Mouse (Mus musculus): ENCODE data around the gene Arf6. TPM values are rescaled to one million over a fixed set of nuclear protein-coding genes. Genes with fewer than 3 reads are reported as not detected.

Arf6 gene
- polyA plus RNA-seq, 2 experiments: 35.7 to 45.8 TPM

DNA sequence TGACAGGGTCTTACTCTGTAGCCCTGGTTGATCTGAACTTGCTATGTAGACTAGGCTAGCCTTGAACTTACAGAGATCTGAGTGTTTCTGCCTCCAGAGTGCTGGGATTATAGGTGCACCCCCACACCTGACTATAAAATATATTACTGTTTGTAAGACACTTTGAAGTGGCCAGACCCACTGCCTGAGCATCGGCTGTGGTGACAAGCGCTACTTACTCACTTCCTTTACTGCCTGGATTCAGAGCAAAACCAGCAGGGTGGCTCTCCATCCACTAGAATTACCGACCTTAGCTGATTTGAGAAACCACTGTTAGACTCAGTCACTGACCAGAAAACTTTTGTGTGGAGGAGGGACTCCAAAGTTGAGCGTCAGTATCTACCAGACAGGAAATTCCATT, 40.0 kb downstream of the Arf6 start:
- Histone ChIP-seq H3K27me3 (ENCODE audit: control insufficient read depth, insufficient read depth, low read length) (no peaks in the 10 kb centered on the region), H3K9ac (replicated peaks) (no peak overlapping the region), H3K9me3 (ENCODE audit: control insufficient read depth, low read length) (no peaks in the 10 kb centered on the region), H3K27ac (no peak overlapping the region), H3K36me3 (replicated peaks; ENCODE audit: control insufficient read depth, insufficient read depth, low read depth) (no peaks in the 10 kb centered on the region), H3K4me3 (ENCODE audit: insufficient read depth in 1 of 2, low read depth in 2 of 2, low read length in 2 of 2) (no peak overlapping the region), H3K4me2 (ENCODE audit: low read depth) (no peak overlapping the region), H3K4me1 (replicated peaks; ENCODE audit: control insufficient read depth in 2 of 2, insufficient read depth in 2 of 2, low read length in 1 of 2) (no peaks in the 10 kb centered on the region; a peak in 1 of 4 replicates)
- 41% methylated on average over 4 of the region's 4 CpGs for WGBS (ENCODE audit: insufficient replicate concordance)
- TF ChIP-seq CTCF (IDR thresholded peaks at IDR 0.05; ENCODE audit: low read depth) (no peak), EP300 (IDR thresholded peaks at IDR 0.05; ENCODE audit: low read depth) (no peak)
- no peak for ATAC-seq (ENCODE audit: insufficient read depth)
- no peak for DNase-seq (ENCODE audit: low read depth in 3 of 3, low spot score in 3 of 3)

DNA sequence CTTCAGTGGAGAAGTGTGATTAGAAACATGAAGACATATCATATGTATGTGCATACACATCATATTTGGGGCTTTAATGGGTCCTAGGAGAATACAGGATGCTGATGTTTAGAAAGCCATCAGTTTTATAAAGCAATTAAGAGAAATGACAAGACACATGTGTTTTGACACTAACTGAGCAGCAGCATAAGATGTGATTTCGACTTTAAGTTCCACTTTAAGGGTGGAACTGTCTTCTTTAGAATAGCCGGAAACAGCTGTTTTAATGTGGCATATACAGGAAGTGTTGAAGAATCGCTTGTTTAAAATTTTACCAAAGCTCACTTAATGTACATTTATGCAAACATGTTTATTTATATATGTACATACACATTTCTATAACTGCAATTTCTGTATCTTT, 41.4 kb downstream of the Arf6 start:
- 31% methylated on average over 3 of the region's 3 CpGs for WGBS (ENCODE audit: insufficient replicate concordance)
- H3K4me2 ChIP-seq (ENCODE audit: low read depth): no peak overlapping the region
- no peaks in the 10 kb centered on the region for H3K27me3 ChIP-seq (ENCODE audit: control insufficient read depth, insufficient read depth, low read length)
- DNase-seq (ENCODE audit: low read depth in 3 of 3, low spot score in 3 of 3): no peak
- H3K4me3 ChIP-seq (ENCODE audit: insufficient read depth in 1 of 2, low read depth in 2 of 2, low read length in 2 of 2): no peak overlapping the region
- no peak overlapping the region for H3K27ac ChIP-seq
- no peaks in the 10 kb centered on the region for H3K36me3 ChIP-seq (replicated peaks; ENCODE audit: control insufficient read depth, insufficient read depth, low read depth)
- H3K9me3 ChIP-seq (ENCODE audit: control insufficient read depth, low read length): no peaks in the 10 kb centered on the region
- no peak overlapping the region for H3K9ac ChIP-seq (replicated peaks)
- TF ChIP-seq CTCF (IDR thresholded peaks at IDR 0.05; ENCODE audit: low read depth): no peak
- no peaks in the 10 kb centered on the region; a peak in 1 of 4 replicates for H3K4me1 ChIP-seq (replicated peaks; ENCODE audit: control insufficient read depth in 2 of 2, insufficient read depth in 2 of 2, low read length in 1 of 2)
- no peak for ATAC-seq (ENCODE audit: insufficient read depth)

DNA sequence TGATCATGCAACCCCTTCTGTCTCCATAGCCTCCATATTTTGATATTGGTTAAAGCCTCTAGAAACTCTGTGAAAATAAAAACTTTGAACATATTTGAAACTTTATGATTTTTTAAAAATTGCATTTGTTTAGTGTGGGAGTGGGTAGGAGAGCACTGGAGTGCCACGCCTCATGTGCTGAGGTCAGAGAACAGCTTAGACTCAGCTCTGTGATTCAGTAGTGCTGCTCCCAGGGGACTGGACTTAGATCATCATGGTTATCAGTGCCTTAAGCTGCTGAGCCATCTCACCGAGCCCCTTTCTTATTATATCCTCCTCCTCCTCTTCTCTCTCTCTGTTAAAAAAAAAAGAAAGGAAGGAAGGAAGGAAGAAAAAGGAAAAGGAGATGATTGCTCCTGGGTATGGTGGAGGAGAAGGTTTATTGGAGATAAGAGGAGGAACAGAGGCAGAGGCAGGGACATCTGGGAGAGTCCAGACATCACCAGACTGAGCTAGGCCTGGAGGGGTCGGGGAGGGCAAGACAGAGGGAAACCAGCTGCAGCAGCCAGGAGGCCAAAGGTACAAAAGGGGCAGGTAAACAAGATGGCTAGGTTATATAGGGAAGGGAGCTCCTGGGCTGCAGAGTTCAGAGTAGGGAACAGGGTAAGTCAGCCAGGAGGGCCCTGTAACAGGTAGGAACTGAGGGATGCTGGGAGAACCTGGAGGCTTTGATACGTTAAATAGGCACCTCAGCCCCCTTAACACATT, 43.0 kb downstream of the Arf6 start:
- Histone ChIP-seq H3K36me3 (replicated peaks; ENCODE audit: control insufficient read depth, insufficient read depth, low read depth) (no peaks in the 10 kb centered on the region), H3K9me3 (ENCODE audit: control insufficient read depth, low read length) (no peaks in the 10 kb centered on the region), H3K4me2 (ENCODE audit: low read depth) (no peak overlapping the region), H3K4me1 (replicated peaks; ENCODE audit: control insufficient read depth in 2 of 2, insufficient read depth in 2 of 2, low read length in 1 of 2) (no peaks in the 10 kb centered on the region; a peak in 1 of 4 replicates), H3K9ac (replicated peaks) (no peak overlapping the region), H3K27ac (no peak overlapping the region), H3K4me3 (ENCODE audit: insufficient read depth in 1 of 2, low read depth in 2 of 2, low read length in 2 of 2) (no peak overlapping the region), H3K27me3 (ENCODE audit: control insufficient read depth, insufficient read depth, low read length) (no peaks in the 10 kb centered on the region)
- ATAC-seq (ENCODE audit: insufficient read depth): no peak
- TF ChIP-seq EP300 (IDR thresholded peaks at IDR 0.05; ENCODE audit: low read depth): no peak
- TF ChIP-seq CTCF (IDR thresholded peaks at IDR 0.05; ENCODE audit: low read depth): no peak
- no peak for DNase-seq (ENCODE audit: low read depth in 3 of 3, low spot score in 3 of 3)
- WGBS (ENCODE audit: insufficient replicate concordance): 45% methylated on average over 4 of the region's 4 CpGs

DNA sequence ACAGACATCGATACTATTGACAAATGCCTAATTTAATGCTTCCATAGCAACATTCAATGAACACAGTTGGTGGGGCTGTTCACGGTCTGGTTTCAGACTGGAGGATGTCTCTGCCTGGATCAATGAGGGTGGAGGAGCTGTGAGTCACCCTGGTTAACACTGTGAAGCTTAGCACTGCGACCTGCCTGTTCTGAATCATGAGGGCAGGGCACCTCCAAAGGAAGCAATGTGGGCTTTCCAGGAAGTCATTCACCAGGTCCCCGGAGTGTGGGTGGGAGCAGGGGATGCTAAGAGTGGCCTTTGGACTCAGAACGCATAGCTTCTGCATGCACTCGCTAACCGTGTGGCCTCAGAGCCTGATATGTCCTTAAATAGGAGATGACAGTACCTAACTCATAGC, 44.8 kb downstream of the Arf6 start:
- no peak overlapping the region for H3K4me3 ChIP-seq (ENCODE audit: insufficient read depth in 1 of 2, low read depth in 2 of 2, low read length in 2 of 2)
- H3K4me2 ChIP-seq (ENCODE audit: low read depth): no peak overlapping the region
- 42% methylated on average over 7 of the region's 7 CpGs for WGBS (ENCODE audit: insufficient replicate concordance)
- DNase-seq (ENCODE audit: low read depth in 3 of 3, low spot score in 3 of 3): no peak
- H3K4me1 ChIP-seq (replicated peaks; ENCODE audit: control insufficient read depth in 2 of 2, insufficient read depth in 2 of 2, low read length in 1 of 2): no peaks in the 10 kb centered on the region; a peak in 1 of 4 replicates
- no peaks in the 10 kb centered on the region for H3K27me3 ChIP-seq (ENCODE audit: control insufficient read depth, insufficient read depth, low read length)
- TF ChIP-seq CTCF (IDR thresholded peaks at IDR 0.05; ENCODE audit: low read depth) (no peak), EP300 (IDR thresholded peaks at IDR 0.05; ENCODE audit: low read depth) (no peak)
- no peak overlapping the region for H3K27ac ChIP-seq
- H3K36me3 ChIP-seq (replicated peaks; ENCODE audit: control insufficient read depth, insufficient read depth, low read depth): no peaks in the 10 kb centered on the region
- no peaks in the 10 kb centered on the region for H3K9me3 ChIP-seq (ENCODE audit: control insufficient read depth, low read length)
- H3K9ac ChIP-seq (replicated peaks): no peak overlapping the region
- ATAC-seq (ENCODE audit: insufficient read depth): no peak

DNA sequence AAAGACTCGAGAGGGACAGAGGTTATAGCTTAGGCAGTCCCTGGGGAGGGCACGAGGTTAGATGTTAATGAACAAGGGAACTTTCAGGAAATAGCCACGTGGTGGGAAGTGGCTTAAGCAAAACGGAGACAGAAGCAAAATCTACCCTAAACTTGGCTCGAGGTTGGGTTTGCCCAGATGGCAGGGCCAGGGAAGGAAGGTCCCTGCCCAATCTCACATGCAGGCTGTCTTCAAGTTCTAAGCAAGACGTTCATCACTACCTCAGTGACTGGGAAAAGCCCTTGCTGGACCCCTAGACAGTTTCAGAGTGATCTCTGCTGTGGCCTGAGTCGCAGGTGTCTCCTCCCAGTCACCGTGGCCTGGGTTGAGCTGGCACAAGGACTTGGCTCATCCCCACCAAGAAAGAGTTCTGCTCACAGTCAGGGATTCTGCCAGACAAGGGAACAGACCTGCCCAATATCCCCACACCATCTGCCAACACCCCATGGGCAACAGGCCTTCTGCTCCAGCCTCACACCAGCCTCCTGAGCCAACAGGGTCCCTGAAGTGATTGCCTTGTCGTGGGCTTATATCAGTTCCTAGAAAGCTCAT, 45.8 kb downstream of the Arf6 start:
- no peaks in the 10 kb centered on the region for H3K9me3 ChIP-seq (ENCODE audit: control insufficient read depth, low read length)
- WGBS (ENCODE audit: insufficient replicate concordance): 39% methylated on average over 9 of the region's 9 CpGs
- no peak overlapping the region for H3K9ac ChIP-seq (replicated peaks)
- ATAC-seq (ENCODE audit: insufficient read depth) (no peak), DNase-seq (ENCODE audit: low read depth in 3 of 3, low spot score in 3 of 3) (no peak)
- TF ChIP-seq EP300 (IDR thresholded peaks at IDR 0.05; ENCODE audit: low read depth) (no peak), CTCF (IDR thresholded peaks at IDR 0.05; ENCODE audit: low read depth) (no peak)
- no peak overlapping the region for H3K4me3 ChIP-seq (ENCODE audit: insufficient read depth in 1 of 2, low read depth in 2 of 2, low read length in 2 of 2)
- no peak overlapping the region for H3K27ac ChIP-seq
- no peaks in the 10 kb centered on the region; a peak in 1 of 4 replicates for H3K4me1 ChIP-seq (replicated peaks; ENCODE audit: control insufficient read depth in 2 of 2, insufficient read depth in 2 of 2, low read length in 1 of 2)
- H3K36me3 ChIP-seq (replicated peaks; ENCODE audit: control insufficient read depth, insufficient read depth, low read depth): no peaks in the 10 kb centered on the region
- H3K27me3 ChIP-seq (ENCODE audit: control insufficient read depth, insufficient read depth, low read length): no peaks in the 10 kb centered on the region
- H3K4me2 ChIP-seq (ENCODE audit: low read depth): no peak overlapping the region

Data from liver, embryonic 14.5 days (tissue).